Mouse (Mus musculus) myocyte (in vitro differentiated cells): ENCODE results near the gene Kmt2c.

ENCODE experiments used
- MAX ChIP-seq: IDR thresholded peaks from one replicate; pipeline ENCODE4 v1.6.1; 2011; ENCODE audit warnings: low read depth, mild to moderate bottlenecking, control low read depth
- POLR2A ChIP-seq: IDR thresholded peaks from one replicate; pipeline ENCODE4 v1.6.1; 2011; ENCODE audit warnings: low read depth, mild to moderate bottlenecking, control low read depth, moderate library complexity; ENCODE audit not compliant: insufficient read length
- REST ChIP-seq: IDR thresholded peaks from one replicate; pipeline ENCODE4 v1.6.1; 2011; ENCODE audit warnings: mild to moderate bottlenecking, control low read depth, moderate library complexity; ENCODE audit not compliant: insufficient read depth, insufficient read length
- USF1 ChIP-seq: IDR thresholded peaks from one replicate; pipeline ENCODE4 v1.6.1; 2011; ENCODE audit warnings: low read depth, mild to moderate bottlenecking, control low read depth, moderate library complexity

DNA sequence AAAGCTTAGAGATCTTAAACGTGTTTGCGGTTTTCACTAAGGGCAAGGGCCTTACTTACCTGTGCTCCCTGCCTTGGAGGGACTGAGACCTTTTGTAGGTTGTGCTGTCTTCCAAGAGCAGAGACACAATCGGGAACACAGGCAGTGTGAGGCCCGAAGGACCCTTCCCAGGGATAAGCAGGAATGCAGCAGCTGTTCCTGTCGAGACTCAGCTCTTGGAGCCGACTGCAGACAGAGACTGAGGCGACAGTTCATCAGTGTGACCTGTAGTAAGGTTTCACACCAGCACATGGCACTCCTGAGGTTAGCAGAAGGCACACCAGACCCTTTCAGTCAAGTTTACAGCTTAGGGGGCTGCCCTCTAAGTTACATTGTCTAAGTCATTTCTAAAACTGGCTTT lies 236.3 kb downstream of the Kmt2c start:
- no peak for TF ChIP-seq POLR2A
- TF ChIP-seq USF1: no peak
- no peak for TF ChIP-seq MAX
- no peak for TF ChIP-seq REST
